Mouse (Mus musculus) neural tube, embryonic 11.5 days (tissue): ENCODE results near the gene Fbxw13. TPM values are rescaled to one million over a fixed set of nuclear protein-coding genes. Genes with fewer than 3 reads are reported as not detected.
"Not testable (repeated sequence)": the region's sequence is repeated elsewhere in the genome, so short reads cannot be mapped to it uniquely, and the experiment has no call there.

Source experiments
- ATAC-seq: fragments of 200-750 bp; cut with Nextera tagmentation; 2 replicates; pipeline ENCODE4 v1.8.0; 2017; ENCODE audit warnings: moderate number of reproducible peaks, mild to moderate bottlenecking, moderate TSS enrichment, moderate library complexity; ENCODE audit not compliant: insufficient read depth, low FRiP score, low TSS enrichment
- DNase-seq: peaks from one replicate; pipeline ENCODE4 v3.0.0-alpha.2; 2015; ENCODE audit warnings: low spot score
- H3K27ac ChIP-seq: fragments of 300-500 bp; sonication (generic); 2 replicates; pipeline ENCODE4 v1.5.1; 2014; ENCODE audit warnings: low read depth, mild to moderate bottlenecking, low read length
- H3K27me3 ChIP-seq: fragments of 300-500 bp; sonication (generic); 2 replicates; pipeline ENCODE4 v1.6.1; 2014; ENCODE audit warnings: mild to moderate bottlenecking, low read length, mixed read lengths; ENCODE audit not compliant: control insufficient read depth, insufficient read depth
- H3K36me3 ChIP-seq: fragments of 300-500 bp; sonication (generic); 2 replicates; pipeline ENCODE4 v1.6.1; 2014; ENCODE audit warnings: mild to moderate bottlenecking, low read length, moderate library complexity, mixed read lengths; ENCODE audit not compliant: control insufficient read depth, insufficient read depth
- H3K4me1 ChIP-seq: fragments of 300-500 bp; sonication (generic); 2 replicates; pipeline ENCODE4 v1.6.1; 2014; ENCODE audit warnings: low read length, mixed read lengths; ENCODE audit not compliant: control insufficient read depth, insufficient read depth
- H3K4me2 ChIP-seq: fragments of 300-500 bp; sonication (generic); 2 replicates; pipeline ENCODE4 v1.6.1; 2014; ENCODE audit warnings: low read depth, mild to moderate bottlenecking, moderate library complexity
- H3K4me3 ChIP-seq: fragments of 300-500 bp; sonication (generic); 2 replicates; pipeline ENCODE4 v1.5.1; 2014; ENCODE audit warnings: low read depth, low read length
- H3K9ac ChIP-seq: fragments of 300-500 bp; sonication (generic); 2 replicates; pipeline ENCODE4 v1.6.1; 2014; ENCODE audit warnings: mild to moderate bottlenecking, low read length
- H3K9me3 ChIP-seq: fragments of 300-500 bp; sonication (generic); 2 replicates; pipeline ENCODE4 v1.6.1; 2016; ENCODE audit warnings: low read length; ENCODE audit not compliant: control insufficient read depth
- WGBS: fragments of 180-500 bp; shearing (Covaris S2); extraction: QIAGEN DNeasy Blood & Tissue Kit; methylation state at CpG from one replicate; pipeline ENCODE4 v1.1.7; 2014; 5-methylcytosine and 5-hydroxymethylcytosine counted together
- polyA plus RNA-seq: library from polyadenylated mRNA; unstranded; fragments of >200 nt; fragmentation: Nextera tagmentation; extraction: Ambion mirVana; gene quantifications from 2 replicates; pipeline ENCODE4 v1.2.1, GENCODE M21; 2014

The Fbxw13 gene
- polyA plus RNA-seq: not detected in 2 replicates

- 83% methylated on average over 3 of the region's 3 CpGs for WGBS
Observed at GRCm38 (mm10) chr9:109195875-109196274, at the start of gene Fbxw13. TSS of gene Fbxw13 (minus strand) at chr9:109195975.

GRCm38 (mm10) chr9:109234654-109235053, 38.9 kb upstream of the Fbxw13 start, which contains the start of gene Fbxw20:
TSS of gene Fbxw20 (minus strand) at chr9:109234754.
- no peak within 1 kb of the TSS for H3K4me3 ChIP-seq
- H3K9ac ChIP-seq: no peak within 1 kb of the TSS
- DNase-seq (no peak), ATAC-seq (no peak)
- no peaks in the 10 kb centered on the region for H3K9me3 ChIP-seq
- no peaks in the 10 kb centered on the region for H3K27me3 ChIP-seq
- H3K36me3 ChIP-seq: no peaks in the 10 kb centered on the region
- H3K4me2 ChIP-seq: no peak within 1 kb of the TSS
- no peaks in the 10 kb centered on the region for H3K4me1 ChIP-seq
- WGBS: 83% methylated on average over 1 of the region's 1 CpGs
- no peak within 1 kb of the TSS for H3K27ac ChIP-seq

More at GRCm38 (mm10) chr9:109195875-109196274, at the start of gene Fbxw13:
- not testable (repeated sequence) for H3K4me2 ChIP-seq, H3K4me3 ChIP-seq, H3K27ac ChIP-seq, H3K36me3 ChIP-seq, H3K4me1 ChIP-seq, H3K9me3 ChIP-seq, H3K27me3 ChIP-seq, H3K9ac ChIP-seq, ATAC-seq, DNase-seq

- Histone ChIP-seq H3K4me2 (no peak overlapping the region), H3K9ac (no peak overlapping the region), H3K36me3 (no peaks in the 10 kb centered on the region), H3K4me1 (no peaks in the 10 kb centered on the region), H3K9me3 (no peaks in the 10 kb centered on the region), H3K27me3 (no peaks in the 10 kb centered on the region), H3K27ac (no peak overlapping the region), H3K4me3 (no peak overlapping the region)
- DNase-seq (no peak), ATAC-seq (no peak)
- WGBS: 73% methylated on average over 6 of the region's 6 CpGs
Observed at GRCm38 (mm10) chr9:109218449-109218848, 22.7 kb upstream of the Fbxw13 start.

- 44% methylated on average over 1 of the region's 1 CpGs for WGBS
- not testable (repeated sequence) for ATAC-seq, DNase-seq, H3K36me3 ChIP-seq, H3K27ac ChIP-seq, H3K9ac ChIP-seq, H3K9me3 ChIP-seq, H3K4me2 ChIP-seq, H3K27me3 ChIP-seq, H3K4me3 ChIP-seq, H3K4me1 ChIP-seq
Observed at GRCm38 (mm10) chr9:109201347-109201746, 5.6 kb upstream of the Fbxw13 start.

- Histone ChIP-seq H3K27ac (no peak overlapping the region), H3K4me3 (no peak overlapping the region), H3K27me3 (no peaks in the 10 kb centered on the region), H3K4me1 (no peaks in the 10 kb centered on the region), H3K36me3 (no peaks in the 10 kb centered on the region), H3K9ac (no peak overlapping the region), H3K9me3 (no peaks in the 10 kb centered on the region), H3K4me2 (no peak overlapping the region)
- 82% methylated on average over 1 of the region's 1 CpGs for WGBS
- DNase-seq (no peak), ATAC-seq (no peak)
Observed at GRCm38 (mm10) chr9:109200349-109200748, 4.6 kb upstream of the Fbxw13 start.

- 87% methylated on average over 1 of the region's 1 CpGs for WGBS
Observed at GRCm38 (mm10) chr9:109199353-109199752, 3.6 kb upstream of the Fbxw13 start.

DNA sequence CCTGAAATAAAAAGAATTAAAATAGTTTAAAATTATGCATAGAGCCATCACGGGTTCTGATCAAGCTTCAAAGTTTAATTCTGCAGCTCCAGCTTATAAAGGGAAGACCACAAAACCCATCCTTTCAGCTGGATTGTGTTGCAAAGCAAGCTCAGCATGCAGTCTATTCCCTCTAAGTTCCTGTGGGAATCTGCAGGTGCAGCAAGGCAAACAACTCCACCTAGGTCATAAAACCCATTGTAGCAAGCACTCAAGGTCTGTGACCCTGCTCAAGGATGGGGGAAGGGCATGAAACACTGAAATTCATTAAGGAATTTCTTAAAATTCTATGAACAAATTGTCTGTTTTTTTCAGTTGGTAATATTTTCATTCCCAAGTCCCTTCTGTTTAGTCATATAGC, 18.6 kb downstream of the Fbxw13 start:
- H3K27me3 ChIP-seq: no peaks in the 10 kb centered on the region
- no peak overlapping the region for H3K27ac ChIP-seq
- no peaks in the 10 kb centered on the region for H3K9me3 ChIP-seq
- H3K4me2 ChIP-seq: no peak overlapping the region
- no peaks in the 10 kb centered on the region for H3K36me3 ChIP-seq
- DNase-seq (no peak), ATAC-seq (no peak)
- 52% methylated on average over 1 of the region's 1 CpGs for WGBS
- H3K9ac ChIP-seq: no peak overlapping the region
- no peak overlapping the region for H3K4me3 ChIP-seq
- H3K4me1 ChIP-seq: no peaks in the 10 kb centered on the region

More at GRCm38 (mm10) chr9:109199353-109199752, 3.6 kb upstream of the Fbxw13 start:
- no peak for DNase-seq
- no peak overlapping the region for H3K27ac ChIP-seq
- H3K4me2 ChIP-seq: no peak overlapping the region
- H3K27me3 ChIP-seq: no peaks in the 10 kb centered on the region
- no peaks in the 10 kb centered on the region for H3K36me3 ChIP-seq
- no peak overlapping the region for H3K9ac ChIP-seq
- no peak for ATAC-seq
- H3K4me1 ChIP-seq: no peaks in the 10 kb centered on the region
- H3K4me3 ChIP-seq: no peak overlapping the region
- no peaks in the 10 kb centered on the region for H3K9me3 ChIP-seq

DNA sequence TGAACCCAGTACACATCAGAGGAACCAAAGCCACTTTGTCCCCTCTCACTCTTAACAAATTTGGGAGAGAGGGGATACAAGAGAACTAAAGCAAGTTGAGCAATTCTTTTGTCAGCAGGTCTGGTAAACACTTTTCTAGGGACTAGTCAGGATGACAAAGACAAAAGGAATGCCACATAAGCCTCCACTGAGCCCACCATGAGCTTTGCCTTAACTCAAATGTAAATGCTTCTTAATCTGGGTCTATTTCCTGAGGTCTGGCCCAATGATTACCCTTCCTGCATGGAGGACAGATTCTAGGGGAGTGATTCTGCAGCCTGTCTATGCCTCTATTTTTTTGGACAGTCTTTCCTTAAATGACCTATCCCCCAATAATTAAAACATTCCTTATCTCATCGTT, 19.5 kb downstream of the Fbxw13 start:
- Histone ChIP-seq H3K9me3 (no peaks in the 10 kb centered on the region), H3K4me2 (no peak overlapping the region), H3K4me1 (no peaks in the 10 kb centered on the region), H3K9ac (no peak overlapping the region), H3K27ac (no peak overlapping the region), H3K36me3 (no peaks in the 10 kb centered on the region), H3K4me3 (no peak overlapping the region), H3K27me3 (no peaks in the 10 kb centered on the region)
- ATAC-seq (no peak), DNase-seq (no peak)
- WGBS: 83% methylated on average over 1 of the region's 1 CpGs

- H3K4me3 ChIP-seq: no peak overlapping the region
- no peaks in the 10 kb centered on the region for H3K4me1 ChIP-seq
- H3K27ac ChIP-seq: no peak overlapping the region
- no peaks in the 10 kb centered on the region for H3K27me3 ChIP-seq
- H3K9me3 ChIP-seq: no peaks in the 10 kb centered on the region
- no peak overlapping the region for H3K9ac ChIP-seq
- H3K4me2 ChIP-seq: no peak overlapping the region
- no peaks in the 10 kb centered on the region for H3K36me3 ChIP-seq
- DNase-seq (no peak), ATAC-seq (no peak)
Observed at GRCm38 (mm10) chr9:109167316-109167715, 28.5 kb downstream of the Fbxw13 start.
